Mouse (Mus musculus) embryo, embryonic 10 days (tissue): ENCODE data around the gene Galnt7.

Experiments used
- DNase-seq: peaks from one replicate; pipeline ENCODE4 v3.0.0-alpha.2; 2015; ENCODE audit warnings: low spot score

Galnt7 gene

GRCm38 (mm10) chr8:57491873-57492272 is 161.0 kb downstream of the Galnt7 start:
- no peak for DNase-seq

GRCm38 (mm10) chr8:57489896-57490295 is 162.9 kb downstream of the Galnt7 start:
- DNase-seq = no peak

GRCm38 (mm10) chr8:57489366-57489765 is 163.5 kb downstream of the Galnt7 start:
- no peak for DNase-seq

GRCm38 (mm10) chr8:57488312-57488765 is 164.5 kb downstream of the Galnt7 start:
- peak; percentile 60 for DNase-seq

GRCm38 (mm10) chr8:57487441-57488155 is 165.2 kb downstream of the Galnt7 start, which contains the start of gene Sap30:
TSS of gene Sap30 (minus strand) at chr8:57487860.
- DNase-seq = peak; percentile 97

GRCm38 (mm10) chr8:57486491-57487440 is 166.1 kb downstream of the Galnt7 start:
- peak; percentile 64 for DNase-seq

GRCm38 (mm10) chr8:57480606-57481005 is 172.2 kb downstream of the Galnt7 start:
- no peak for DNase-seq

GRCm38 (mm10) chr8:57479700-57480099 is 173.1 kb downstream of the Galnt7 start:
- DNase-seq = no peak

GRCm38 (mm10) chr8:57478406-57478805 is 174.4 kb downstream of the Galnt7 start:
- no peak for DNase-seq
